Mouse (Mus musculus) urinary bladder, postnatal 14 days (tissue): ENCODE data around the gene H2-Aa.

Experiments used
- DNase-seq: peaks from one replicate; pipeline ENCODE4 v3.0.0; 2021; ENCODE audit warnings: low spot score

H2-Aa gene

GRCm38 (mm10) chr17:34263068-34263467, 24.6 kb downstream of the H2-Aa start:
- DNase-seq = peak; percentile 67

- peak; percentile 68 for DNase-seq
These were observed 26.1 kb downstream of the H2-Aa start for GRCm38 (mm10) chr17:34261502-34261901.

DNA sequence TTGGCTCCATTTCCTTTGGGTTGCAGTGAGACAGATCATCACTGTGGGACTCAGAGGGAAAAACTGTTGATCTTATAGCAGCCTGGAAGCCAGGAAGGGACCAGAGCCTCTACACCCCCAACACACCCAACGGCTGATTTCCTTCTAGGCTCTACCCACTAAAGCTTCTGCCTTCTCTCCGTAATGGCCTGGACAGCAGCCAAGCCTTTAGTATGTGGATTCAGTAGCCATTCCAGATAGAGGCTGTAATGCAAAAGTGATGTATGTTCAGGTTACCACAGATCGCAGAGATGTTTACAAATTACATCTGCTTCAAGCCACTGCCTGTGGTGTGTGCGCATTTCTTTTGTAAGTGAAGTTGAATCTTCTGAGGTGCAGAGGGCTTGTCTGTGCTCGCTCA, 27.1 kb downstream of the H2-Aa start:
- no peak for DNase-seq

DNA sequence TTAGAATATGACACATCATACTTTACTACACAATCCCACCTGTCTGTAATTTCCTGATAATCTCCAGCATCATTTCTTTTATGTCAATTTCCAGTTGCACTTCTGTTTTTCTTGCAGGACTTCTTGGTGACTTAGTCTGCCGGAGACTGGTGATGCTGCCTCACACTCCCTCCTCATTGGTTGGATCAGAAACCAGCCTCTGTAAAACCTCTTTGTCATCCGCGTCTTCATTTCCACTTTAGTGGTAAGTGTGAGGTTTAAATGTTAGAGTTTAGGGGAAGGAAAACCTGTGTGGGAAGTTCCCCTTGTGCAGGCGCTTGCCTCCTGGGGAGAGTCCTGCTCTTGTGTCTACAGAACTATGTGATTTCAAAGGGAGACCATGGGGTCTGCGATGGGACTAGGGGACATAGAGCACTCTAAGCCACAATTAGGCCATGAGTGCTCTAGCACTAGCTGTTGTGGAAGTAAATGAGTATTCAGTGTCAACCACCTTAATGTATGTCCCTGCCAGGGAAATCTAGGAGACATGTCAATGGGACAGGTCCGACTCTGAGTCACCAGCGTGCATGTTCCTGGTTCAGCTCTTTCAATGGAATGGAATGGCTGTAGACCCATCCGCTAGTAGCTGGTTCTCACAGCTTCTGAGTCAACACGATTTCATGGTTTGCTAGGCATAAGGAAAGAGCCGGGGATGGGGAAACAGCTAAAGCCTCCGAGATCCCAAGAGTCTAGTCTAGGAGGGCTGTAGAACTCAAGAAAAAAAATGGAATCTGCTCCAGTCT, 29.8 kb downstream of the H2-Aa start, which contains the start of gene H2-Ab1:
Gene H2-Ab1 (plus strand): TSS at position 96 of the 782 bp plus-strand sequence.
- DNase-seq = peak; percentile 80

- DNase-seq = no peak
These were observed 31.1 kb downstream of the H2-Aa start for GRCm38 (mm10) chr17:34256501-34256900.

GRCm38 (mm10) chr17:34251666-34252065, 36.0 kb downstream of the H2-Aa start:
- DNase-seq = no peak

DNA sequence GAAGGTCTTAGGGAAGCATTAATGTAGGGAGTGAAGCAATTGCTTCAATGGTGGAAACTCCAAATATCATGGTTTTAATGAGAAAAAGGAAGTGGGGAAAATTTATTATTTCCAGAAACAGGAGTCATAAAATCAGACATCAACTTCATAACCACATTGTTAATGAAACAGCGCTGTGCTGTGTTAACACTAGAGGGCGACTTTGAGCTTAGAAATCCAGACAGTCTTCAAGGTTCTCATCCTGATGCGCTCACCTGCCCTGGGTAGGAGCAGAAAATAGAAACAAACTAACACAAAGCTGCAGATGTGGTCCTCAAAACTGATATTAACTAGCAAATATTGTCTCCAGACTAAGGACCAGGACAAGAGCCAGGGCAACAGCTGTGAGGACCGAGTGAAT, 37.7 kb downstream of the H2-Aa start:
- peak; percentile 34 for DNase-seq

GRCm38 (mm10) chr17:34249361-34249760, 38.3 kb downstream of the H2-Aa start:
- no peak for DNase-seq

DNA sequence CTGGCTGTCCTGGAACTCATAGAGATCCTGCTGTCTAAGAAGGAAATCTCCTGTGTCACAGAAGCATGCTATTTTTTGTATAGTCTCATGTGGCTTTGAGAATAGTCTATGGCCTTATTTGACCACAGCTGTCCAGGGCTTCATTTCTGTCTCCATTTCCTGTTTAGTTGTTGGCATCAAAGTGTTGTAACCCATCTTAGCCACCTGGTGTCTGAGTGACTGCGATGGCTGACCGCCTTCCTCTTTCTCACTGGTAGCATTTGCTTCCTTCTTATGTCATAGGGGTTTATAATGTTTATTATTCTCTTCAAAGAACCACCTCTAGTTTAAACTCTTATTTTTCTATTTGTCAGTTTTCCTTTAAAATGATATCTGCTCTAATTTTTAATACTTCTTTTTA, 38.9 kb downstream of the H2-Aa start:
- no peak for DNase-seq

GRCm38 (mm10) chr17:34247047-34247446, 40.6 kb downstream of the H2-Aa start:
- no peak for DNase-seq

DNA sequence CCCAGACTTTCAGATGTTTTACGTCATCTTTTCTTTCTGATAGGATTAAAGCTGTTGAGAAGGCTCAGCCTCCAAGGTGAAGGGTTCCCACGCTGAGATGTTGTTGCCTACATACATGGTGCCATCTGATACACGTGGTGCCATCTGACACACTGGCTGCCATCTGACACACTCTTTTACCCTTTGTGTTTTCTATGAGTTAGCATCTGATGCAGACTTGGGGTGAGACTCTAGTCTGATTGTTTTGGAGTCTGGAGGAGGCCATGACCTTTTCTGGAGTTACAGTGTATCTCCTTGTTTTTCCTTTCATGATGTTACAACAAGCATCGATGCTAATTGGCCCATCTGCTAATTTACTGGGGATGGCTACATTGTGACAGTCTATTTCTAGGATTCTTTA, 43.0 kb downstream of the H2-Aa start:
- DNase-seq = no peak

- DNase-seq = no peak
These were observed 46.7 kb downstream of the H2-Aa start for GRCm38 (mm10) chr17:34240916-34241315.

- no peak for DNase-seq
These were observed 47.3 kb downstream of the H2-Aa start for GRCm38 (mm10) chr17:34240366-34240765.

- DNase-seq = no peak
These were observed 48.0 kb downstream of the H2-Aa start for GRCm38 (mm10) chr17:34239601-34240041.

GRCm38 (mm10) chr17:34238706-34239105, 48.9 kb downstream of the H2-Aa start, which contains the start of gene H2-Ob:
H2-Ob (plus strand) TSS chr17:34238903.
- peak; percentile 37 for DNase-seq

GRCm38 (mm10) chr17:34237741-34238140, 49.9 kb downstream of the H2-Aa start:
- no peak for DNase-seq

GRCm38 (mm10) chr17:34236691-34237090, 50.9 kb downstream of the H2-Aa start:
- peak; percentile 34 for DNase-seq

DNA sequence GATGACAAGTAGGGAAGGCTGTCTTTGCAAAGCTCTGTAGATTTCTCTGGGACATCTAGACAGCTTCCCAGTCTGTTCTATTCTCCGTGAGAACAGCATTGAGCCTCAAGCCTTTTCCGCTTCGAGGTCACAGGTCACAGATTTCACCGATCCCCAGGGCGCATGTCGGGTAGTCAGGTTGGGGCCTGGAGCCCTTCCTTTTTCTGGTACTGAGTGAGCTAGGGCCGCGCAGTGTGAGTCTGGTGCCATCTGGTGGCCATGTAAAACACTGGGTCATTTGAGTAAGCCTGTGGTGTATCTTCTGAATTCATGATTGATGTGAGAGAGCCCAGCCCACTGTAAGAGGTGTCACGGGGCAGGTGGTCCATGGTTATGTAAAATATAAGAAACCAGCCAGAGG, 52.7 kb downstream of the H2-Aa start:
- peak; percentile 72 for DNase-seq
